Mouse (Mus musculus): ENCODE measurements at regions not wholly inside any gene's neighbourhood (a gene's known extent, or its start where the extent isn't known, plus 50 kb on each side); places are given as distances from the start of the nearest gene placed in this dataset.

DNA sequence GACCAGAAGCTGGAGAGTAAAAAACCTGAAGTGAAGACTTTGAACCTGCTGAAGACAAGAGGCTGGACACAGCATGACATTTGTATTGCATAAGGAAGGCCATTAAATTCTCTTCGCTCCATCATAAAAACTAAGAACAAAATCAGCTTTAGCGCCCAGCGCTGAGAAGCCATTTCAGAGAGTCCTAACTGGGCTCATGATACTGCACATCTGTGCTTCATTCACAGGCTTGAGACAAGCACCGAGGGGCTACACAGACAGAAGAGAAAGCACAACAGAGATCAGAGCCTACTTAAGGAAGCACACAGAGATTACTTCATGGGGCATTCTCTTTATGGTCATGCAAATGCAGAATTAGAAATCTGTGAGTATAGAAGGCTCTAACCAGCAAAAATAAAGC, 338.2 kb upstream of the G2e3 start:
- no peak overlapping the region for H3K4me3 ChIP-seq (replicated peaks)
- H3K27me3 ChIP-seq (replicated peaks): 0 out of 2 replicates have a peak, but pooled peaks cover 3% of the 10 kb centered on the region
- H3K4me2 ChIP-seq: no peak overlapping the region
- H3K4me1 ChIP-seq: no peaks in the 10 kb centered on the region
- no peak overlapping the region for H3K9ac ChIP-seq (replicated peaks)
- no peaks in the 10 kb centered on the region for H3K9me3 ChIP-seq (replicated peaks)
- ATAC-seq (ENCODE audit: low FRiP score): no peak
- 47% methylated on average over 4 of the region's 4 CpGs for WGBS
- H3K27ac ChIP-seq (replicated peaks): no peak overlapping the region
- no peaks in the 10 kb centered on the region for H3K36me3 ChIP-seq

DNA sequence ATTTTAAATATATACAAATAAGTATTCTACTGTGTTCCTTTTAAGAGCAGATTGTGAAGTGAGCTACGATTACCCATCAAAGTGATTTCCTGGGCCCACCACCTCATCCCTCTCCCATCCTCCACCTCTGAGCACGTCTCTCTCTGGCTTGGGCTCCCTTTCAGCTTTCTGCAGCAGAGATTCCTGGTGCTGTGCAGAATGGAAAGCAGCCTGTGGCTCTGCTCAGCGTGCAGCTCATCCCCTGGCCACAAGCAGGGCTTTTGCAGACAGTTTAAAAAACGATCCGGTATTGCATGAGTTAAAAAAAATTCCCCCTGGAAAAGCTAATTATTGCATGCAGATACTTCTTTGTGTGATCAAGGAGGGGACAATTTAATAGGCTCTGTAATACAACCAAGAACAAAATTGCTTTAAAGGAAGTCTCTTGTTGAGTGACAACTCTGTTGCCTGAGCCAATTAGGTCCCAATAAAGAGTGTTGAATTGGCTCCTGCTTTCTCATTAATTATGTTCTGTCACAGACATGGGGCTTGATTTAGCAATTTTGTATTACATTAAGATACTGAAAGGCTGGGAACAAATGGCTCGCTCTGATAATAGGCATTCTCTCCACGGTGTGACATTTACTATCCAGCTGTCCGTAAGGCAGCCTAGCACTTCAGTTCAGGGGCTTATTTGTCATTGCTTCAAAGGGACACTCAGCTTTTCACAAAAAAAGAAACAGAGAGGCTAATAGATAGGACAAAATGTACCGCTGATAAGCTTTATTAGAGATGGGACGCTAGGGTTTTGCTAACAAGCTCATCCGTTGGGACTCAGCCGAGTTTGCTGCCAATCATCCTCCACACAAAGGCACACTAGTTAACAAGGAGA, 345.9 kb upstream of the G2e3 start:
- Histone ChIP-seq H3K9me3 (replicated peaks) (no peaks in the 10 kb centered on the region), H3K27me3 (replicated peaks) (0 out of 2 replicates have a peak, but pooled peaks cover 3% of the 10 kb centered on the region), H3K27ac (replicated peaks) (peak overlapping the region; percentile 67), H3K36me3 (no peaks in the 10 kb centered on the region), H3K4me2 (peak overlapping the region; percentile 38), H3K4me1 (peaks cover 40% of the 10 kb centered on the region), H3K9ac (replicated peaks) (no peak overlapping the region), H3K4me3 (replicated peaks) (no peak overlapping the region)
- 4% methylated on average over 12 of the region's 12 CpGs for WGBS
- peak; percentile 56 for ATAC-seq (ENCODE audit: low FRiP score)

DNA sequence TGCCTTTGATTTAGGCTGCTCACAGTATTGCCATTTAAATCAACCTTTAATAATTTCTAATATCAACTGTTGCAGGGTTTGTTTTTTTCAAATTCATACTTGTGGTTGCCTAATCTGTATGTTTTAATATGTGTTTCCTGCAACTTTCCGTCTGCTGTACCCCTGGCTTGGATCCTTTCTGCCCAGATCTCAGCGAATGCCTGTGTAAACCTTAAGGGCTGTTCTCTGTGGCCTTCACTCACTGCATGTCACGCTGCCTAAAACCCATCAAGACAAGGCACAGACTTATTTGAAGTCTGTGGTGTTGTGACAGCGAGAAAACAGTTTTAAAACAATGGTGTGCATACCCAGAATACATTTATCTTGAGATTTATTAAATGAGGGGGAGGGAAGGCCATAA, 346.8 kb upstream of the G2e3 start:
- Histone ChIP-seq H3K4me2 (peak overlapping the region; percentile 38; the same call in 1 of the 2 replicates), H3K27ac (replicated peaks) (peak overlapping the region; percentile 67; the same call in 1 of the 2 replicates), H3K36me3 (no peaks in the 10 kb centered on the region), H3K9ac (replicated peaks) (no peak overlapping the region), H3K9me3 (replicated peaks) (no peaks in the 10 kb centered on the region), H3K4me3 (replicated peaks) (no peak overlapping the region), H3K4me1 (peaks cover 40% of the 10 kb centered on the region), H3K27me3 (replicated peaks) (0 out of 2 replicates have a peak, but pooled peaks cover 3% of the 10 kb centered on the region)
- WGBS: 32% methylated on average over 4 of the region's 4 CpGs
- no peak for ATAC-seq (ENCODE audit: low FRiP score)

DNA sequence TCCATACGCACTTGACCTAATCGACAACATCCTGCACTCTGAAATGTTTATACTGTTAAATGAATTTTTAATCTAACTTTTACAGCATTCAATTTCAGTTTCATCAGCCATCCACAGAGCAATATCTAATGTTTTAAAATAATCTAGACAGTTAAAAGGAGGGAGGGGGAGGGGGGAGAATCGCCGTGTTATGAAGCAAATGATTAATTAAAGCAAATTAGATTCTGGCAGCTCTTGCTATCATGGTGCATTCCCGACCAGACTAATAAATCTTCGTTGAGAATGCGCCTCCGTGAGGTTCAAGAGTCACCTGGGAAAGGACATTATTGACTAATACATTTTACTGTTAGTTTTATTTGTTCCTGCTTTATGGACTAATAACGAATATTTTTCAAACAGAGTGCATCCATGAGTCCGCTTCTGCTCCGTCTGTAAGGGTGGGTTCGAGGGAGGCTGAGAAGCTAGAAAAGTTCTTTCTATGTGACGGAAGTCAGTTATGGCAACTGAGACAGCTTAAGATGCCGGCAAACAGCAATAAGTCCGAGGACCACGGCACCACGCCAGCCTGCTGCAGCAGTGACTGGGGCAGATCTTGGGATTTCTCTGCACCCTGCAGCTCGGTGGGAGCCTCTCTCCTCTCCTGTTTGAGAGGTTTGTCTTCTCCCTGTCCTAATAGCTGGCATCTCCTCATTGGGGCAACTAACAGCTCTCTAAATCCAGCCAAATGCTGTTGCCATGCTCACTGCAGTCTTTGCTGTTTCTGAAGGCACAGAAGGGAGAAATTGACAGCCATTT, 347.4 kb upstream of the G2e3 start:
- Histone ChIP-seq H3K4me1 (peaks cover 40% of the 10 kb centered on the region), H3K36me3 (no peaks in the 10 kb centered on the region), H3K9me3 (replicated peaks) (no peaks in the 10 kb centered on the region), H3K27ac (replicated peaks) (0 out of 2 replicates have a peak overlapping the region, but pooled peaks have one; percentile 29), H3K4me2 (peak overlapping the region; percentile 32), H3K9ac (replicated peaks) (no peak overlapping the region), H3K4me3 (replicated peaks) (no peak overlapping the region), H3K27me3 (replicated peaks) (0 out of 2 replicates have a peak, but pooled peaks cover 3% of the 10 kb centered on the region)
- peak; percentile 32 for ATAC-seq (ENCODE audit: low FRiP score)
- 29% methylated on average over 18 of the region's 18 CpGs for WGBS

DNA sequence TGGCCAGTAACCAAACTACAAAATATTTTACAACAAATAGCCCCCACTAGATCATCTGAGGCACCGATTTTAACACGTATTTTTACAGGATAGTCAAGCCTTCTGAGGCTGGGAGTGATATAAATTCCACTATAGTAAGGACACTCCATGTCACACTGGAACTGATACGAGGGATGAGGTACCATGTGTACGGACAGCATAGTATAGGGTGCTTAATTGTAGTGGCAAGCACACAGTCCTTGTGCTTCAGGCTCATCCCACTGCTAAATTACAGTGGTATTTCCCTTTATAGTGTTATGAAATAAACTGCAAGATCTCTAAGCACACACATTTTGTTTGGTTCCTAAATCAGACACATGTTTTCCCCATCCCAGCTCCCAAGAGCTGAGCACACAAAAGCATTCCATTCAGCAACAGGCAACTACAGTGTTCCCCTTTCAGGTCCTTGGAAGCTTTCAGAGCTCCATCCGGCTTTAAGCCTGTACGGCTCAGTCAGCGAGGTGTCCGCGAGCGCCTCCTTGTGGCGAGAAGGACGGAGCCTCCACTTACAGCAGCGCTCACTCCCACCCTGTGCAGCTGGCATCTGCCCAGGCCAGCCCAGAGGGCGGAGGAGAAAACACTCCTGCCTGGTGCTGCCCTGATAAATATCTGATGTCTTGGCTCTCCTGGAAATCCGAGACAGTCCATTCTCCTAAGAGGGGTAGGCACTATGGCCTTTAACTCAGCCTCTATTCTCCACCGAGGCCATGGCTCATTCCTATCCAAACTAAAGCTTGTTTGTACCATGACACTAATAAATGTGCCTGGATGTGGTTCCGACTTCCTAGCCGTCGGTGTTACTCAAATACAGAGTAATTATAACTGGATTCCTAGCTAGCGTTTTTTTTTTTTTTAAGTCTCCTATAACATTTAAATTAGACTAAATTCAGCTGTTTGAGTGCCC, 348.3 kb upstream of the G2e3 start:
- peaks cover 40% of the 10 kb centered on the region for H3K4me1 ChIP-seq
- H3K9ac ChIP-seq (replicated peaks): no peak overlapping the region
- no peaks in the 10 kb centered on the region for H3K27me3 ChIP-seq (replicated peaks)
- no peaks in the 10 kb centered on the region for H3K36me3 ChIP-seq
- no peaks in the 10 kb centered on the region for H3K9me3 ChIP-seq (replicated peaks)
- 24% methylated on average over 20 of the region's 20 CpGs for WGBS
- peak overlapping the region; percentile 32 for H3K4me2 ChIP-seq
- no peak overlapping the region for H3K4me3 ChIP-seq (replicated peaks)
- ATAC-seq (ENCODE audit: low FRiP score): peak; percentile 82
- H3K27ac ChIP-seq (replicated peaks): 0 out of 2 replicates have a peak overlapping the region, but pooled peaks have one; percentile 54

DNA sequence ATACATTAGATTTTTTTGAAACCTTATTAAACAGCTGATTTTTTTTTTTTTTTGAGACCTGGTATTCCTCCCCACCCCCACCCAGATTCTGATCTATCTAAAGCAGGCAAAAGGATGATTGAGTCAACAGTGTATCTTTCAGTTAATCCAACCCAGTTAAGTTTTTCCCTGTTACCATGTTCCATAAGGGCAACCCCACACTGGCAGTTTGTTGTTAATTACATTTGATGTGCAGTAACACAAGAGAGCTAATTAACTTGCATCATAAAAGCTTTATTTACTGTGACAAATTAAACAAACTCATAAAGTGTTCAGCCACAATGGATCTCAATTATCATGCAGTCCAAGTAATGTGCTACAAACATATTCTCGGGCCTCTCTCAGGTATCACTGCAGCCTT, 346.8 kb upstream of the Prkd1 start:
- H3K9me3 ChIP-seq (replicated peaks): no peaks in the 10 kb centered on the region
- H3K9ac ChIP-seq (replicated peaks): no peak overlapping the region
- H3K4me1 ChIP-seq: peaks cover 19% of the 10 kb centered on the region
- H3K4me3 ChIP-seq (replicated peaks): no peak overlapping the region
- ATAC-seq (ENCODE audit: low FRiP score): peak; percentile 64
- no peaks in the 10 kb centered on the region for H3K36me3 ChIP-seq
- no peaks in the 10 kb centered on the region for H3K27me3 ChIP-seq (replicated peaks)
- H3K27ac ChIP-seq (replicated peaks): no peak overlapping the region
- no peak overlapping the region for H3K4me2 ChIP-seq
- 20% methylated on average over 1 of the region's 1 CpGs for WGBS

DNA sequence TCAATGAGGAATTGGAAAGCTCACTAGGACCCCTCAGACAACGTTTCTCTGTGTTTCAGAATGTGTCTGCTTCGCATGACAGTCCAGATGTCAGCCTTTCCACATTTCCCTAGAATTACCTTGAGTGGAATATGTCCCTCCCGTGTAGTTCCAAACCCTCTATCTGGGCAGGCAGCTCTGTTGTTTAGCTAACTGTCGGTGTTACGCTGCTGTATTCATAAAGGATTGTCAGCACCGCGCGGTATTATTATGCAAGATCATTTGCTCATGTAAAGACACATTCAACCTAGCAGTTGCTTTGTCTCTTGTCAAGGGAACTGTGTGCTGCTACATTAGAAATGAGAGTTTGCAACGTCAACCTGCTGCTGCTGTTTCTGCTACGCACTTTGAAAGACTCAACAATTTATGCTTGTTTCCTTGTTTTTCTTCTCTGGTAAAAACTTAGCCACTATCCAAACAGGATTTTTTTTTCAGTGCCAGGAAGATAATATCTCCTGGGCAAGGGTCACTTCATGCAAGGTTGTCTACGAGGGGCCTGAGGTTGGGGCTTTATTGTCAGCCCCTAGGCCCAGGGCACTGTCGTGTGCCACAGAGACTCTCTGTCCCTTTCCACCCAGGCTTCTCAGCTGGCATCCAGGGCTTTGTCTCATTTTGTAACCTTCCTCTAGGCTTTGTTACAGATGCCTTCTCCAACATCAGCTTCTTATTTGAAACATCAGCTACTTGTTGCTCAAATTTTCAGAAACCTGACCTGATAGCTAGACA, 340.8 kb upstream of the Prkd1 start:
- Histone ChIP-seq H3K4me2 (no peak overlapping the region), H3K9ac (replicated peaks) (no peak overlapping the region), H3K4me3 (replicated peaks) (no peak overlapping the region), H3K9me3 (replicated peaks) (no peaks in the 10 kb centered on the region), H3K4me1 (no peaks in the 10 kb centered on the region), H3K27ac (replicated peaks) (no peak overlapping the region), H3K36me3 (no peaks in the 10 kb centered on the region), H3K27me3 (replicated peaks) (no peaks in the 10 kb centered on the region)
- ATAC-seq (ENCODE audit: low FRiP score): no peak
- 44% methylated on average over 12 of the region's 12 CpGs for WGBS

DNA sequence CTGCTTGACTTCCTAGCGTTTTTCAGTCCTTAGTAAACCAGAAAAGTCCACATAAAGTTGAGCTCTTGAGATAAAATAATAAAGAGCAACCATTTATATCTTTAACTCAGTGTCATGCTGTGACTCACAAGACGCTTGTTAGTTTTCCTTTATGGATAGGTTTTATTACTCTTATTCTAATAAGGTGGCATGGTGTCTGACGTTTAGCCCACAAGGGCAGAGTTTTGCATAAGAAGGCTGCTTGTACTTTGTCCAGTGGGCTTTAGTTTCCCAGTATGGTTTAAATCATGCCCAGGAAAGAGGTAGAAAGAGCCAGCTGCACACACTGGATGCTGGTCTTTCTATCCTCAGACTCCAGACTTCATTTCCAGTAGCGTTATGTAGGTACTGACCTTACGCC, 332.4 kb upstream of the Prkd1 start:
- Histone ChIP-seq H3K4me1 (no peaks in the 10 kb centered on the region), H3K9me3 (replicated peaks) (no peaks in the 10 kb centered on the region), H3K4me2 (no peak overlapping the region), H3K27ac (replicated peaks) (no peak overlapping the region), H3K36me3 (no peaks in the 10 kb centered on the region), H3K4me3 (replicated peaks) (no peak overlapping the region), H3K27me3 (replicated peaks) (no peaks in the 10 kb centered on the region), H3K9ac (replicated peaks) (no peak overlapping the region)
- 63% methylated on average over 5 of the region's 5 CpGs for WGBS
- ATAC-seq (ENCODE audit: low FRiP score): no peak

DNA sequence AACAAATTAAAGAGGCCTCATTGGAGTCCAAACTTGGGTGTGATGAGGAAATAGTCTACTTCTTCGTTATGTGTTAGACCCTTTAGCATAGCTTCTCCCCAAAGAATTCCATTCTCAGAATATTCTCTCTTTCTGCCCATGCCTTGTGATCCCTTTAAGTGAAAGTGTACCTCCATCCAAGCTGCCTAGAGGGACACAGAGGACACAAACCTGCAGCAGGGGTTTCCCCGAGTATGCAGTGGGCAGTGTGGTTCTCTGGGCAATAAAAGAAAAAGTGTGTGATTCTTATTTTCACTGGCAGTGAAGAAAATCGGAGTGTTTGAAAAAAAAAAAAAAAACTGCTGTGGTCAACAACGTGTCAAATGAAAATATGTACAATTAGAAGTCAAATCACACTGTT, 331.9 kb upstream of the Prkd1 start:
- Histone ChIP-seq H3K4me3 (replicated peaks) (no peak overlapping the region), H3K27me3 (replicated peaks) (no peaks in the 10 kb centered on the region), H3K36me3 (no peaks in the 10 kb centered on the region), H3K4me1 (no peaks in the 10 kb centered on the region), H3K27ac (replicated peaks) (no peak overlapping the region), H3K9me3 (replicated peaks) (no peaks in the 10 kb centered on the region), H3K9ac (replicated peaks) (no peak overlapping the region), H3K4me2 (no peak overlapping the region)
- no peak for ATAC-seq (ENCODE audit: low FRiP score)
- WGBS: 72% methylated on average over 4 of the region's 4 CpGs

DNA sequence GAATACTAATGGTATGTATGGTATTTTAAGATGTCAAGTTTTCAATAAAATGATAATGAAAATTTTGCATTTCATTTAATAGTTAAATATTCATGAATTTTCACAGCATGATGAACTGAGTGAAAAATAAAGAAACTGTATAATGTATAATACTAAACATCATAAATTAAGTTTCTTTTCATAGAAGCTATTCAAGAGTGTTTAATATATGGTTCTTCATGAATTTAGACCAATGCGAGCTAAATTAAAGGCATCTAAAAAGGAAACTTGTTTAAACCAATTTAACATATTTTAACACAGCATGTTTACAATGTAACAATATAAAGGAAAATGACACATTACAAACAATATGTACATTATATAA, 321.8 kb upstream of the Prkd1 start:
- WGBS: 68% methylated on average over 1 of the region's 1 CpGs
- ATAC-seq (ENCODE audit: low FRiP score): no peak
- H3K27ac ChIP-seq (replicated peaks): no peak overlapping the region

More for the DNA sequence above, 321.8 kb upstream of the Prkd1 start:
- H3K9ac ChIP-seq (replicated peaks): no peak overlapping the region
- no peaks in the 10 kb centered on the region for H3K9me3 ChIP-seq (replicated peaks)
- H3K36me3 ChIP-seq: no peaks in the 10 kb centered on the region
- H3K4me1 ChIP-seq: no peaks in the 10 kb centered on the region
- no peak overlapping the region for H3K4me3 ChIP-seq (replicated peaks)
- no peaks in the 10 kb centered on the region for H3K27me3 ChIP-seq (replicated peaks)
- H3K4me2 ChIP-seq: no peak overlapping the region

All from neural tube, embryonic 15.5 days (tissue).